In the genomic region with DNA sequence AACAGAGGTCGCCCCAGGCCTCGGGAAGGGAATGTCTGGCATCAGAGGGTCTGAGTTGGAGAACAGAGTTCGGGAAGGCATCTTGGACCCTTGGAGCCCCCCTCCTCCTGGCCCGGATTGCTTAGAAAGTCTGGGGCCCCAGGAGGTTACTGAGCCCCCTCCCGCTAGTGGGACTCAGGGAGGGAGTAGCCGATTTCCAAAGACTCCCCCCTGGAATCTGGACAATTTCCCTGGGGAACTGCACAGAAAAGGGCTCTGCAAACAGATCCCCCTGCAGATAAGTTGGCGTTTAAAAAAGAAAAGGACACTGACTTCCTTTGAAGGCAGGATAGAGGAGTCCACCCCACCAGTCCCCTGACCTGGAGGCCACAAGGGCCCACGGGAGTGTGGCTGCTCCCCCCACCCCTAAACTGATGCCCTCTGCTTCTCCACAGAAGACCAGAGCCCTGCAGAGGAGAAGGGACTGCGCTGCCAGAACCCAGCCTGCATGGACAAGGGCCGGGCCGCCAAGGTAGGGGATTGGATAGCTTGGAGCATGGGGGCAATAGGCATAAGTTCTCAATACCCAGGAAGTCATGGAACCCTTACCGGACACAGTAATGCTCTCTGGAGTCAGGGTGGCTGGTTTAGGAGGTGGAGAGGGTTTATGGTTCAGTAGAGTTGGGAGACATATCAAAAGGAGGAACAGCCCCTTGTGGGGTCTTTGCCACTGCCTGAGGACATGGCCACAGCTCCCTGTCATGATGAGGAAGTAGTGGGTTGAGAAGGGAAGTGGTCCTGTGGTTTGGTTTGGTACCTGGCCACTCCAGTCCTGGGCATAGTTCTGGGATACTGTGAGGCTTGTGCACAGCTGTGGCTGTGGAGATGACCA, we compare ENCODE assay signal across 9 mouse cellular contexts. TPM values are rescaled to one million over a fixed set of nuclear protein-coding genes. Genes with fewer than 3 reads are reported as not detected.
DNase-seq lines count a peak whose midpoint lies in the region; ATAC-seq and TF ChIP-seq lines count a peak whose summit lies in the region.
"Had no signal": no experiment of that assay in that cellular context is flagged by ENCODE, and none has a peak within 500 bp of the region (broad histone marks: within the 10 kb centered on the region; RNA-seq: fewer than 3 reads in every experiment).

No protein-coding gene starts in this region.

- no peak for TF ChIP-seq CTCF in layer of hippocampus, adult 2 months (conservative IDR thresholded peaks at IDR 0.05)

- peak overlapping the region; percentile 98 for H3K27ac ChIP-seq in layer of hippocampus, adult 2 months
- H3K27ac ChIP-seq in embryonic facial prominence, embryonic 11.5 days (replicated peaks; ENCODE audit: low read depth, low read length) = no peak overlapping the region
- H3K27ac ChIP-seq in intestine, embryonic 16.5 days (ENCODE audit: low read length) = peak overlapping the region; percentile 69; the same call in 1 of the 2 replicates
- H3K27ac ChIP-seq in neural tube, embryonic 13.5 days (replicated peaks) = 0 out of 2 replicates have a peak overlapping the region, but pooled peaks have one; percentile 7

- H3K9me3 ChIP-seq in embryonic facial prominence, embryonic 11.5 days (replicated peaks; ENCODE audit: control insufficient read depth, low read length) = no peaks in the 10 kb centered on the region
- no peaks in the 10 kb centered on the region for H3K9me3 ChIP-seq in intestine, embryonic 16.5 days (ENCODE audit: control insufficient read depth, low read length)
- no peaks in the 10 kb centered on the region for H3K9me3 ChIP-seq in neural tube, embryonic 13.5 days

- no peaks in the 10 kb centered on the region for H3K27me3 ChIP-seq in embryonic facial prominence, embryonic 11.5 days (ENCODE audit: control insufficient read depth, insufficient read depth, low read length)
- H3K27me3 ChIP-seq in intestine, embryonic 16.5 days (replicated peaks; ENCODE audit: control insufficient read depth, insufficient read depth, low read length) = no peaks in the 10 kb centered on the region
- peaks cover 10% of the 10 kb centered on the region; the same call in 1 of the 2 replicates for H3K27me3 ChIP-seq in neural tube, embryonic 13.5 days

- peak overlapping the region; percentile 88 for H3K4me3 ChIP-seq in layer of hippocampus, adult 2 months
- peak overlapping the region; percentile 77 for H3K4me3 ChIP-seq in embryonic facial prominence, embryonic 11.5 days (ENCODE audit: low read depth, low read length)
- H3K4me3 ChIP-seq in intestine, embryonic 16.5 days (ENCODE audit: low read length) = peak overlapping the region; percentile 86
- H3K4me3 ChIP-seq in neural tube, embryonic 13.5 days = peak overlapping the region; percentile 70

- peak overlapping the region; percentile 90 for H3K4me2 ChIP-seq in embryonic facial prominence, embryonic 11.5 days (ENCODE audit: low read depth, low read length)
- H3K4me2 ChIP-seq in intestine, embryonic 16.5 days (ENCODE audit: low read depth, low read length) = peak overlapping the region; percentile 84
- H3K4me2 ChIP-seq in neural tube, embryonic 13.5 days = peak overlapping the region; percentile 75

- peaks cover 2% of the 10 kb centered on the region; the same call in 1 of the 2 replicates for H3K4me1 ChIP-seq in embryonic facial prominence, embryonic 11.5 days (ENCODE audit: control insufficient read depth, insufficient read depth, low read length)
- peaks cover 20% of the 10 kb centered on the region for H3K4me1 ChIP-seq in intestine, embryonic 16.5 days (ENCODE audit: control insufficient read depth, insufficient read depth, low read length)
- peaks cover 30% of the 10 kb centered on the region for H3K4me1 ChIP-seq in neural tube, embryonic 13.5 days (replicated peaks)

- peak overlapping the region; percentile 88 for H3K9ac ChIP-seq in embryonic facial prominence, embryonic 11.5 days (replicated peaks; ENCODE audit: low read length)
- H3K9ac ChIP-seq in intestine, embryonic 16.5 days (ENCODE audit: low read depth, low read length) = peak overlapping the region; percentile 90
- H3K9ac ChIP-seq in neural tube, embryonic 13.5 days = peak overlapping the region; percentile 83

- H3K36me3 ChIP-seq in embryonic facial prominence, embryonic 11.5 days (replicated peaks; ENCODE audit: control insufficient read depth, insufficient read depth, low read depth, low read length) = no peaks in the 10 kb centered on the region
- no peaks in the 10 kb centered on the region for H3K36me3 ChIP-seq in intestine, embryonic 16.5 days (ENCODE audit: control insufficient read depth, insufficient read depth, low read length)
- H3K36me3 ChIP-seq in neural tube, embryonic 13.5 days = no peaks in the 10 kb centered on the region

- 3% methylated on average over 12 of the region's 12 CpGs for WGBS in embryonic facial prominence, embryonic 11.5 days
- WGBS in intestine, embryonic 16.5 days = 10% methylated on average over 12 of the region's 12 CpGs
- WGBS in neural tube, embryonic 13.5 days = 8% methylated on average over 12 of the region's 12 CpGs

- DNase-seq in layer of hippocampus, adult 2 months (ENCODE audit: low spot score in 2 of 2) = no peak
- DNase-seq in layer of hippocampus, adult 9-11 months = no peak
- no peak for DNase-seq in embryonic facial prominence, embryonic 11.5 days (ENCODE audit: low spot score)
- no peak for DNase-seq in left cerebral cortex, adult 9 months (ENCODE audit: low spot score in 2 of 2)
- DNase-seq in layer of hippocampus, adult 18-20 months (ENCODE audit: low spot score in 2 of 2) = no peak
- DNase-seq in thymus, postnatal 4 days = no peak

- no peak for ATAC-seq in embryonic facial prominence, embryonic 11.5 days (replicated peaks; ENCODE audit: insufficient number of reproducible peaks, low FRiP score, low TSS enrichment, low read depth)
- ATAC-seq in intestine, embryonic 16.5 days = peak; percentile 9; the same call in 1 of the 2 replicates
- ATAC-seq in neural tube, embryonic 13.5 days (ENCODE audit: low read depth) = peak; percentile 5; the same call in 1 of the 2 replicates

RNA-seq across cellular contexts. Expression of gene Plekhg5, which starts 15.1 kb away (rescaled TPM):
- 100 to 1,000 TPM; 163 to 164 TPM for total RNA-seq in layer of hippocampus, adult 2 months (2021)
- 5.3 and 6.8 TPM in 2 replicates for polyA plus RNA-seq in embryonic facial prominence, embryonic 11.5 days (2014; fragmentation: Nextera tagmentation; extraction: Ambion mirVana)
- polyA plus RNA-seq in intestine, embryonic 16.5 days (2015; fragmentation: Nextera tagmentation; extraction: Ambion mirVana) = 14.2 and 17.0 TPM in 2 replicates
- polyA plus RNA-seq in neural tube, embryonic 13.5 days (2015; fragmentation: Nextera tagmentation; extraction: Ambion mirVana) = 9.9 and 10.7 TPM in 2 replicates
- total RNA-seq in layer of hippocampus, adult 18-20 months (2021) = 100 to 1,000 TPM; 147 to 149 TPM

RNA-seq across cellular contexts. Expression of gene Tnfrsf25, which starts 28.3 kb away (rescaled TPM):
- total RNA-seq in layer of hippocampus, adult 2 months (2021) = 10 to 100 TPM; 22.7 to 48.4 TPM
- polyA plus RNA-seq in embryonic facial prominence, embryonic 11.5 days (2014; fragmentation: Nextera tagmentation; extraction: Ambion mirVana) = 0.21 and 0.75 TPM in 2 replicates
- polyA plus RNA-seq in intestine, embryonic 16.5 days (2015; fragmentation: Nextera tagmentation; extraction: Ambion mirVana) = 1.8 and 2.4 TPM in 2 replicates
- 0.84 and 1.8 TPM in 2 replicates for polyA plus RNA-seq in neural tube, embryonic 13.5 days (2015; fragmentation: Nextera tagmentation; extraction: Ambion mirVana)
- 10 to 100 TPM; 40.4 to 49.5 TPM for total RNA-seq in layer of hippocampus, adult 18-20 months (2021)

RNA-seq across cellular contexts. Expression of gene Nol9, which starts 48.3 kb away (rescaled TPM):
- total RNA-seq in layer of hippocampus, adult 2 months (2021) = 10 to 100 TPM; 19.9 to 21.0 TPM
- polyA plus RNA-seq in embryonic facial prominence, embryonic 11.5 days (2014; fragmentation: Nextera tagmentation; extraction: Ambion mirVana) = 28.3 and 31.4 TPM in 2 replicates
- polyA plus RNA-seq in intestine, embryonic 16.5 days (2015; fragmentation: Nextera tagmentation; extraction: Ambion mirVana) = 22.4 and 22.7 TPM in 2 replicates
- 26.4 and 27.1 TPM in 2 replicates for polyA plus RNA-seq in neural tube, embryonic 13.5 days (2015; fragmentation: Nextera tagmentation; extraction: Ambion mirVana)
- total RNA-seq in layer of hippocampus, adult 18-20 months (2021) = 10 to 100 TPM; 18.3 to 19.3 TPM

RNA-seq across cellular contexts. Expression of gene Tas1r1, which starts 49.1 kb away (rescaled TPM):
- total RNA-seq in layer of hippocampus, adult 2 months (2021) = under 1 TPM; 0.69 to 0.76 TPM
- 0.25 and 0.55 TPM in 2 replicates for polyA plus RNA-seq in embryonic facial prominence, embryonic 11.5 days (2014; fragmentation: Nextera tagmentation; extraction: Ambion mirVana)
- 0.20 and 0.21 TPM in 2 replicates for polyA plus RNA-seq in intestine, embryonic 16.5 days (2015; fragmentation: Nextera tagmentation; extraction: Ambion mirVana)
- polyA plus RNA-seq in neural tube, embryonic 13.5 days (2015; fragmentation: Nextera tagmentation; extraction: Ambion mirVana) = 1.2 and 1.3 TPM in 2 replicates
- total RNA-seq in layer of hippocampus, adult 18-20 months (2021) = under 1 TPM; 0.41 to 0.64 TPM
- total RNA-seq: adrenal gland, adult 18-20 months had no signal

RNA-seq across cellular contexts. Expression of gene Zbtb48, which starts 60.0 kb away (rescaled TPM):
- total RNA-seq in layer of hippocampus, adult 2 months (2021) = 10 to 100 TPM; 12.7 to 16.9 TPM
- polyA plus RNA-seq in embryonic facial prominence, embryonic 11.5 days (2014; fragmentation: Nextera tagmentation; extraction: Ambion mirVana) = 21.1 and 21.5 TPM in 2 replicates
- polyA plus RNA-seq in intestine, embryonic 16.5 days (2015; fragmentation: Nextera tagmentation; extraction: Ambion mirVana) = 13.5 and 16.6 TPM in 2 replicates
- polyA plus RNA-seq in neural tube, embryonic 13.5 days (2015; fragmentation: Nextera tagmentation; extraction: Ambion mirVana) = 15.3 and 18.8 TPM in 2 replicates
- total RNA-seq in layer of hippocampus, adult 18-20 months (2021) = 10 to 100 TPM; 11.2 to 12.8 TPM
